Mouse (Mus musculus): Measurements from ENCODE around the gene Lrrc8a.

The Lrrc8a gene

DNA sequence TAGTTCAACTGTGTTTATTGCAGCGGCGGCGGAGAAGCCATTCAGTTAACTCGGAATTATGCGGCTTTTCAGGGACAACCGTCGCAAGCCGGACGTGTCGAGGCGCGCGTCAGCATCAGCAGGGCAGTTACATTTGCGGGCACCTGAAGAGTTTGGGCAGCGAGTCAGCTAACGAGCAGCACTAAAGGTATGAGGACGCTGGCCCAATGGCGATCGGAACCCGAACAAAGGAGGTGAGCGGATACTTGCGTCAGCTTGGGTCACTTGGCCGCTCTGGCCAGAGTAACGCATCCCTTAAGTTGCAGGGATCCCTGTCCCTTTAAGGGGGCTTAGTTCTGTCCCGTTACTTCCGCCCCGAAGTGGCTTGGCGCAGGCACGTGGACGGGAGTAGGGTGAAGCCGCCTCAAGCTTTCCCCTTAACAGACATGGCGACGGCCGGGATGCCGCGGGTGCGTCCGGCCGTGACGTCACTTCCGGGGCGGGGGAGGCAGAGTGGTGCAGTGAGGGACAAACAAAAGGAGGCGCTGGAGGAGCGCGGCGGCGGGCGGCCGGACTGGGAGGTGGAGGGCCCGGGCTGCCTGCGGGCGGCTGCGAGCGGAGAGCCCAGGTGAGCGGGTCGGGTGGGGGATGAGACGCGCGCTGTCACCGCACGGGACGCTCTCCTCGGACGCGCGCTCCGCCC lies at the start of gene Lrrc8a:
Lrrc8a (plus strand) TSS at position 517 of the 682 bp plus-strand sequence.
- ATAC-seq (ENCODE audit: low TSS enrichment): peak; percentile 94

DNA sequence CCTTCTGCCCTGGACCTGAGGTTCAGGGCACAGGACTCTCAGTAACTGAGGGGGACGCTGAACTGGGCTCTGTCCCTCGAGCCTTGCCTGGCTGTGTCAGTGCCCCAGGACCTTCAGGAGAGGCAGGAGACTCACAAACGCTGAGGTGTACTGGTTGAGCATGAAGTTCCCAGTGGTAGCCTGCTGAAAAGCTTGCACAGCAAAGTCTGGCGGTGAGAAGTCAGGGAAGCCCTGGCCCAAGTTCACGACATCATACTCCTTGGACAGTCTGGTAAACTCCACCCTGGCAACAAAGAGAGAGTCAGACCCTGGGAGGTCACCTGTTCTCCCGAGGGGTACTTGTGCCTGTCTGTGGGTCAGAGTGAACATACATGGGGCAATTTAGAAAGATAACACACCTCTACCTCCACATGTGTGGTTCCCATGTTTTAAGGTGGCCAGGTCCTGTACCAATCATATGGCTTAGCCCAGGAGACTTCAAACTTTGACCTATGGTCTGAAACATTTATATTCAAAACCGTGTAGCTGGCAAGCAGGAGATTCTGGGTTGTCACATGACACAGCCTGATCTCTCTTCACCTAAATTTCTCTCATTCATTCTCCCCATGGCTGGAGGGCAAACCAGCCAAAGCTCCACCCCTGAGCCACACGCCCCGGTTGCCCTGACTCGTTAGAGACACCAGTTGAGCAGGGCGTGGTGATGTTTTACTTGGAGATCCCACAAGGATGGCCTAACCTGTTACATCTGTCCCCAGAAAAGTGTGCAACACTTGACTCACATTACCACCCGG lies 45.5 kb upstream of the Lrrc8a start:
- no peak for ATAC-seq (ENCODE audit: low TSS enrichment)

DNA sequence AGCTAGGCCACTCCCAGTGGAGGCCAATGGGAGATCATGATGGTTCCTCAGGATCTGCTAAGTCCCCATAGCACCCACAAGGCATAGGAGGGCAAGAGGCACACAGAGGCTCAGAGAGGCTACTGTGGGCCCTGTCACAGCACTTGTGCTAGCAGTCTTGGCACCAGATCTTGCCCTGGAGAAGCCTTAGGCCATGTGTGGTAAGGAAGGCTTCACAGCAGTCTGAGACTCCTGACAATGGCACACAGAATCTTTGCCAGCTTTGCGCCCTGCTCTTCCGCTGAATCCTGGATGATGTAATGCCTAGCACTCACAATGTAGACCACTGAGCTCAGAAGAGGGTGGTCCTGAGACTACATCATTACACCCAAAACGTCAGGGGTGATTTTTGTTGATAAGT lies 42.9 kb upstream of the Lrrc8a start:
- no peak for ATAC-seq (ENCODE audit: low TSS enrichment)

DNA sequence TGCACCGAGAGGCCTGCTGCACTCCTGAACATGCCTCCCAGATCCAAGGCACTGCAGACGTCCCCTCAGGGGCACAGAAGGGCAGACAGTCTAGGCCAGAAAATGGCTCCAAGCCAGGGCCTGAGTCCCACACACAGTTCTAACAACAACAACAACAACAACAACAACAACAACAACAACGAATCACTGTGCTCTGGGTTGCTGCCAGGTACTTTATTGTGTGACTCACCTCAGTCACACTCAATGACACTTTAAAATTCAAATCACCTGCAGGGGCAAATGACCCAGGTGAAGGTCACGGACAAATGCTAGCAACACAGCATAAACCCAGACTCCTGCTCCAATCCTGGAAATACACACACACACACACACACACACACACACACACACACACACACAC lies 39.5 kb upstream of the Lrrc8a start:
- no peak for ATAC-seq (ENCODE audit: low TSS enrichment)

DNA sequence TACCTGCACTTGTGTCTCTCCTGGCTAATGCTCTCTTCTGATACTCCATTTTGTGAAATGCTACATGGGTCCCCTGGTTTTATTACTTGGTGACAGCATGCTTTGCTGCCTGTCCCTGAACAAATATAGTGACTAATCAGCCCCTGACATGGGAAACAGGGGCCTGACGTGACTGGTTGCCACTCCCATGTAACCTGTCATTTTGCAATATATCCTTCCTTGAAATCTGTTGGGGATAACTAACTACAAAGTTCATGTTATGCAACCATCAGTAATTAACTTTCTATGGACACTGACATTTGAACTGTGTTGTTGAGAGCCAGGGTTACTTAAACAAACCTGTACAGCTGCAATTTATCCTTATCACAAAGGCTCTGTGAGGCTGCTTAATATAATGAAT lies 37.5 kb upstream of the Lrrc8a start:
- no peak for ATAC-seq (ENCODE audit: low TSS enrichment)

DNA sequence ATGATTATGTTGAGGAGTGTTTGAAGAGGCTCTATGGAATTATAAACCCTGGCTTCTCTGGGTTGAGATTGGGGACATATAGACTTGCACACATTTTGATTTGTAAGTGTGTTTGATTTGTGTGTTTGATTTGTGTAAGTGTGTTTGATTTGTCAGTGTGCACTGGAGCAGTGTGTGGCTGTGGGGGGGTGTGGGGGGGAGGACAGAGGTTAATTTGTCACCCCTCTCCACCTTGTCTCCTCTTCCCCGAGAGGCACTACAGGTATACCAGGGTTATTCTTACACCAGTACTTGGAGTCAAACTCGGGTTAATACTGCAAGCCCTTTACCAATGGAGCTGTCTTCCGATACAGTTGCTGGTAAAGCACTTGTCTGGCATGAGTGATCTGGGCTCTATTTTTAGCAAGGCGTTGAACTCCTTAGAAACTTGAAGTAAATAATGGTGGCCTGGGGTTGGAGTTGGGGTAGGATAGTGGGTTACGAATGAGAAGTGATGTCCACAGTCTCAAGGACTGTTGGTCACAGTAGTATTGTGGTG lies 37.1 kb upstream of the Lrrc8a start:
- no peak for ATAC-seq (ENCODE audit: low TSS enrichment)

DNA sequence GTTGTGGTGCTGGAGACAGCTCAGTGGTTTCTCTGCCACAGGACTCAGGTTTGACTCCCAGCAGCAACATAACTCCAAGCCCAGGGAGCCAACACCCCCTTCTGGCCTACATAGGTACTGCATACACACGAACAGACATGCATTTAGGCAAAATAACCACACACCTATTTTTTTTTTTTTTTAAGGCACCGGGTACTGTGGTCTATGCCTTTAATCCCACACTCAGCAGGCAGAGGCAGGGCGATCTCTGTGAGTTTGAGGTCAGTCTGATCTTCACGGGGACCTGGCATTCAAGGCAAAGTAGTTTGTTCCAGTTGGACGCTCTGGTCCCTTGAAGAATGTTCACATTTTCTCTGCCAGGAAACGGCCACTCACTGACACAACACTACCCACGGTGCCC lies 34.1 kb upstream of the Lrrc8a start:
- ATAC-seq (ENCODE audit: low TSS enrichment): no peak

DNA sequence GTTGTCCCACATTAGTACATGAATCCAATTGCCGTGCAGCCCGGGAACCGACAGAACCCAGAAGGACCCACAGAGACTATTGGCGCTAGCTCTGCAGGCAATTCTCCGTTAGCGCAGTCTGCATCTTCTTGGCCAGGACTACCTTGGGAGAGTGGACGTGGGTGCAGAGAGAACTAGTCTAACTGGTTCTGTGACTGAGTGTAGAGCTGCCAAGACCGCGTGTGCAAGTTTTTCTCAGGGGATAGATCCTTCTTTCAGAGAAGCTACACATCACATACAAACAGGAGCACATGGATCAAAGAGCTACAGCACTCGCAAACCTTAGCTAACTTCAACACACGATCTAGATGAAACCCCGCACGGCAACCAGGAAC lies 32.3 kb upstream of the Lrrc8a start:
- peak; percentile 75 for ATAC-seq (ENCODE audit: low TSS enrichment)

DNA sequence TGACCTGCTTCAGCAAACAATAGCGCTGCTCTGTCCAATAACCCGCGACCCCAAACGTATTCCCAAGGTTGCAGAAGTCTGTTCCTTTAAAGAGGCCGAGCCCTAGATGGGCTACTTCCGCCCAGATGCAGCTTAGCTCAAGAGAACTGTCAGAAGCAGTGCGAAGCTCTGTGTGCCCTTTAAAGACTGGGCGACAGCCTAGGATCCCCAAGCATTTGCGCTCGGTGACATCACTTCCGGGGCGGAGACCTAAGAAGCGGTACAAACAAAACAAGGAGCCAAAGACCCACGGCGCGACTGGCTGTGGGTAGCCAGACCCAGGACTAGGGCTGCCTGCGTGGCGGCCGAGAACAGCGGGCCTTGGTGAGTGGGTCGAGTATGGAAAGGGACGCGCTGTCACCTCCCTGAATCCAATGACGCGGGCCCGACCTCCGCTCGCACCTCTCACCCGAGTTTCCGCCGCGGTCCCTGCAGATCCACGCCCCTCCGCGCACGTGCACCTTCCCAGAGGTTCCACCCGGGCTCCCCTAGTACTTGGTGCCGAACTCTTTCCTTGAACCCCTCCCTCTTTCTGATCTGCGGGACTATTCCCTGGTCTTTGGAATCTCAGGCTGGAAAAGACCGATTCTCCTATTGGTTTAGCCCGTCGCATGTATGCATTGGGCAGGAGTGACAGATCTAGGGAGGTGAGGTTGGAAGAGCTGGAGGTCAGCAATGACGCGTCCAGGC lies 31.7 kb upstream of the Lrrc8a start, which contains the start of gene Kyat1:
Kyat1 (minus strand) TSS at position 219 of the 729 bp plus-strand sequence.
- peak; percentile 99 for ATAC-seq (ENCODE audit: low TSS enrichment)

DNA sequence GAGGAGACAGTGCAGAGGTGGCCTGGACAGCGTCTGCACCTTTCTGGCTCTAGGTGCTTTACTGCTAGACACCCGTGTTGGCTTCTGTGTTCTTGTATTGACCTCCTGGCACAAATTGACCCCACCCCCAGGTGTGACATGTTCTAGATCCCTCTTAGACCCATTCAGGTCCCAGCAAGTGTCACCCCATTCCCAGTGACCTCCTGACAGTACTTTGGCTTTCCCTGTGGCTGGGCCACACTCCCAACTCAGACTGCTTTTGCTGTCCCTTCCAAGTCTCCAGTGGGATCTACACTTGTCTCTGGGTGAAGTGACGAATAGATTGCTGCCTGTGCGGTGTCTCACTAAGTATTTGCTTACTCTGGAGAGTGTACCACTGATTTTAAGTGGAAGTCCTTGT lies 30.1 kb upstream of the Lrrc8a start:
- ATAC-seq (ENCODE audit: low TSS enrichment): no peak

DNA sequence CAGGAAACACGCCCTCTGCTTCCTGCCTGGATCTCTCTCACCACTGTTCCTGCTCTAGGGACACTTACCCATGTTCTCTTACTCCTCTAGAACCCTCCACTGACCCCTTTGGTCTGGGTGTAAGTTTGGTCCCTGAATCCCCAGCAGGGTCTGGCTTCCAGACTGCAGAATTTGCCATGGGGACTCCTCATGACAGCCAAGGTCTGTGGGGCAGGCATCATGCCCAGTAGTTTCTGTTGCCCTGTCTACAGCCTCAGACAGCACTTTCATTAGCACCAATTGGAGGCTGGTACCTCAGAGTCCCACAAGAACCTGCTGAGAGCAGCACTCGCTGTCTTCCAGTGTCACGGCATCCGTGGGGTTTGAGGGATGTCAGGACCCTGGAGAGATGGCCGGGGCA lies 29.6 kb upstream of the Lrrc8a start:
- no peak for ATAC-seq (ENCODE audit: low TSS enrichment)

DNA sequence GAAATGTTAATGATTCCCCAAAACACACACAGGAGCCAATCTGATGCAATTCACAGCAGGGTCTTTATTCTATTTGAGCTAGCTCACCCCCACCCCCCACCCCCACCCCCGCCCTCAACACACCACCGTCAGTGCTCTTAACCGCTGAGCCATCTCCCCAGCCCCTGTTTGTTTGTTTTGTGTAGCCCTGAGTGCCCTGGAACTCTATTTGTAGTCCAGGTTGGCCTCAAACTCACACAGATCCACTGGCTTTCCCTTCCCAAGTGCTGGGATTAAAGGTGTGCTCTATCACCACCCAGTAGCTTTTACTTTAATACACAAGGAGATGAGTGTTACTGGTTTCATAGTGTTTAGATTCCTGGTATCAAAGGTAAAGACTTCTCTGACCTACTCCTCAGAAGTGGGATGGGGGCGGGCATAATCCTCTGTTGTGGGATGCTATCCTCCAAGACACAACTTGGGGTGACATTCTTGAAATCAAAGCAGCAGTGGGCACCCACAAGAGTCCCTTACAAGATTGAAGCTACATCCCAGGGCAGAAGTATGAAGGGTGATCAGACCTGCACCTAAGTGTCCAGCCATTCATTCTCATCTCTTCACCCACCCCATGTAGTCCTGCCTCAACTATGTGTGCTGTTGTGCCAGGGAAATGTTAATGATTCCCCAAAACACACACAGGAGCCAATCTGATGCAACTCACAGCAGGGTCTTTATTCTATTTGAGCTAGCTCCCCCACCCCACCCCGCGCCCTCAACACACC lies 25.9 kb upstream of the Lrrc8a start:
- ATAC-seq (ENCODE audit: low TSS enrichment): no peak

DNA sequence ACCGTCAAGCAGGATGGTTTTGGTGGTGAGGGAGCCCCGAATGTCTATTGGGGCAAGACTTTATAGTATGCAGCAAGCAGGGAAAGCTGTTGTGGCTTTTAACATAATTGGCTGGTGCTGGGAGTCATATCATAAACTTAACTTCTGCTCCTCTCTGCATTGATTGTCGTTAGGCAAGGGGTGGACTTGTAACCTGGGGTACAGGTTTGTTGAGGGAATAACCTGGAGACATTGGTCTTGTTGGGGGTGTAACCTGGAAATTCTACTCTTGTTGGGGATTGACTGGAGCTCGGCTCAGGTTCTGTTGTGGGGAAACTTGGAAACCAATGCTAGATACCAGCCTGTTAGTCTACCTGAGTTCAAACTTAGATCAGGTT lies 25.4 kb upstream of the Lrrc8a start:
- ATAC-seq (ENCODE audit: low TSS enrichment): no peak

DNA sequence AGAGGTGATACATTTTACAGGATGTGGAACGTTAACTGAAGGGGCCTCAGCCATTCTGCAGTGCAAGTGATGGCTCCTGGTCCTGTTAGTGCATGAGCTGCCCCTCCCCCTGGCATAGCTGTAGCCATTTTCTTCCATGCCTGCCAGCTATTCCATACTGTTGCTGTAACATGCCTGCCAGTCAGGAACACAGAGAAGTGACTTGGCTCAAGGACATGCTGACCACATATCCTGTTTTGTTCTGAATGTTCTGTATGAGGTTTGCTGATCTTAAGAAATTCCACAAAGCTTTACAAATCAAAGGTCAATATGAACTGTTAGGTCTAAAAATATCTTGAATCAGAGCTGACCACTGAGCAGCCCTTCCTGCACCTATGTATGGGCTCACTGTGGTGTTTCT lies 24.6 kb upstream of the Lrrc8a start:
- no peak for ATAC-seq (ENCODE audit: low TSS enrichment)

DNA sequence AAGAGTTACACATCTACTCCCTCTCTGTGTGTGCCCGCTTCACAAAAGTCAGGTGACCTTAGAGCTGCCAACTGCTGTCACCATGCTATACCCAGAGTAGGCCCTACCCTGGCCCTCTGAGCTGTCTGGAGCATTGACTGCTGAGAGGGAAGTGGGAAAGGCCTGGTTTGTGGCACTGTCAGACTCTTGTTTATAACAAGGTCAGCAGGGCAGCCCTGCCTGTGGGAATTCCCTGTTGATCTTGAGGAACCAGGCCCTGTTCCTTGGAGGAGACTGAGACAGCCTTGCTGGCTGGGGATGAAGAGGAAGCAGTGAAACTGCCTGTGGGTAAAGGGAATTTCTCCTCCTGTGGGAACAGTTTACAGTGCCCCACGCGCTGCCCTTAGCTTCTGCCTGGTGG lies 22.8 kb upstream of the Lrrc8a start:
- ATAC-seq (ENCODE audit: low TSS enrichment): no peak

DNA sequence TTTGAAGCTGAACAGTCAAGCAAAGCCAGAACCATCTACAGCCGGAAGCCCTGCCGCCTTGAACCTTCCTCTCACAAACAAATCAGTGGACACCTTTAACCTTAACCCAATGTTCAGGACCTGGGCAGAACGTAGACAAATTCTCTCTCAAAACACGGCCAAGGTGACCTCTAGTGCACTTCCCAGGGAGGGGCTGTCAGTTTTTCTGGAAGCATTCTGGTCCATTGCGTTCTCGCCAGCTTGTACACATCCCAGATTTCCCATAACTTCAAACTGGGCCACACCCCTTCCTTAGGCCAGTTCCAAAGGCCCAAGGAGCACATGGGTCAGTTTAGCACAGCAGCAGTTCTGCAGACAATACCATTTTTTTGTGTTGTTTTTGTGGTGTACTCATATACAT lies 22.0 kb upstream of the Lrrc8a start:
- no peak for ATAC-seq (ENCODE audit: low TSS enrichment)

DNA sequence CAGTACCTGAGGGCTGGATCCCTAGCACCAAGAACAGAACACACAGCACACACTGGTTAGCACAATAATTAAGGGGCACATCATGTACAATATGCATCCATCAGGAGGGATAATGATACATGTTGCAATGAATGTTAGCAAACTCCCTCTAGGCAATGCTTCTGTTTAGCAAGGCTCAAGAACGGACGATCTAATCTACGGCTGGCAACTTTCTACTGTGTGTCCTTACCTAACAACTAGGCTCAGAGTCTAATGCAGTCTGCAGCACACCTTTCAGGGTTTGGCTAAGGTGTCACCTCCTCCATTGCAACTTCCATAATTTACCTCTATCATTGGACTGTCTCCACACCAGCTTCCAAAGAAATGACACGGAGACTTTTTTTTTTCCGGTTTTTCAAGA lies 21.2 kb upstream of the Lrrc8a start:
- no peak for ATAC-seq (ENCODE audit: low TSS enrichment)

DNA sequence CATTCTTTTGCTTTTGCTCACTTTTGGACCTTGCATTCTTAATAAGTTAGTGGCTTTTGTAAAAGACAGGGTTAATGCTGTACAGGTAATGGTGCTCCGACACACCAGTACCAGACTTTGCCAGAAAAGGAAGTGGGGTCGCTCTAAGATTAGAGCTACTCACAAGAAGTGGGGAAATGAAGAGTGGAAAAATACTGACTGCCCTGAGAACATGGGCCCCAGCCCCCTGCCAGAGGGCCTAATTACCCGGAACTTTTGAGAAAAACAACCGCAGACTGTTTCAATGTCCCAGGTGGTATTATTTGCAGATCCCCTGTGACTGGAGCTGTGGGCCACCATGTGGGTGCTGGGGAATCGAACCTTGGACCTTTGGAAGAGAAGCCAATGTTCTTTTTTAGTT lies 1.9 kb upstream of the Lrrc8a start:
- ATAC-seq (ENCODE audit: low TSS enrichment): no peak

DNA sequence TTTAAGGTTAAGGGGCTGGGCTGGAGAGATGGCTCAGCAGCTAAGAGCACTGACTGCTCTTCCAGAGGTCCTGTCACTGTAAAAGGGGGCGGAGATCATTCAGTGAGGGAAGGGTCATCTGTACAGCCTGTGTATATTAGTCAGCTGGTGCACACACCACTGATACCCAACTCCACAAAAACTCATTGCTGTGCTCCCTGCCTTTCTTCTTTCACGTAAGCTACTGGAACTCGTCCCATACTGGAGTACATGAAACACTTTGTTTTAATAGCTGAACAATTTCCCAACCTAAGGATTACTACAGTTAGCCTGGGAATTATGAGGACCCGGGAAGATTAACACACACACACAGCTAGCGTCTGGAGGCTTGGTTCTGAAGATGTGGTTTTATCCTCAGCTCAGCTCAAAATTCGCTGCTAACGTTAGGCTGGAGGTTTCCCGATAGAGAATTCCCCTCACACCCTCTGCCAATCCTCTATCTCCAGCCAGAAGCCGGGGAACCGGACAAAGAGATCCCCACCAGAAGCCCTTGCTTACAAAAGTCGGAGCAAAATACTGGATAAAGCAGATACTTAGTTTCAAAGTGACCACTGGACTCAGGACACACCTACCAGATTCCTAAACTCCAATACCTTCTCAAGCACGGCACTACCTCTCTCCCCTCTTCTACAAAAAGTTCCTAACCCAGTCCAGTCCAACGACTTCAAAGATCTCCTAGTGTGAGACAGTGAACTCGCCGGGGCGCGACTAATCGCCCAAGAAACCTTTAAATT lies 903 bp upstream of the Lrrc8a start:
- no peak for ATAC-seq (ENCODE audit: low TSS enrichment)

DNA sequence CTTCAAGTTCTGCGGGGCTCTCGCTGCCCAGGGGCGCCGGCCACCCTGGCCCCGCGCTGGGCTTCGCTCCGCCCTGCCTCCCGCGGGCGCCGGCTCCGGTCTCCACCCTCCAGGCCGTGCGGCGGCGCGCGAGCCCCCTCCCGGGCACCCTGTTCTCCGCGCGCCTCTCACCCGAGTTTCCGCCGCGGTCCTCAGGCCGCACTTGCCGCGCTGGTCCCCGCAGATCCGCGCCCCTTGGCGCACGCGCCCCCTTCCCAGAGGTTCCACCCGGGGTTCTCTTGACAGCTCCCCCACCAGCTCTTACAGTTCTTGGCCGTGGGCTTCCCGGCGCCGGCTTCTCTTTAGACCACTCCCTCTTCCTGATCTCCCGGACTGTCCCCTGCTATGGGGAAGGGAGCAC lies 366 bp downstream of the Lrrc8a start:
- peak; percentile 49 for ATAC-seq (ENCODE audit: low TSS enrichment)

DNA sequence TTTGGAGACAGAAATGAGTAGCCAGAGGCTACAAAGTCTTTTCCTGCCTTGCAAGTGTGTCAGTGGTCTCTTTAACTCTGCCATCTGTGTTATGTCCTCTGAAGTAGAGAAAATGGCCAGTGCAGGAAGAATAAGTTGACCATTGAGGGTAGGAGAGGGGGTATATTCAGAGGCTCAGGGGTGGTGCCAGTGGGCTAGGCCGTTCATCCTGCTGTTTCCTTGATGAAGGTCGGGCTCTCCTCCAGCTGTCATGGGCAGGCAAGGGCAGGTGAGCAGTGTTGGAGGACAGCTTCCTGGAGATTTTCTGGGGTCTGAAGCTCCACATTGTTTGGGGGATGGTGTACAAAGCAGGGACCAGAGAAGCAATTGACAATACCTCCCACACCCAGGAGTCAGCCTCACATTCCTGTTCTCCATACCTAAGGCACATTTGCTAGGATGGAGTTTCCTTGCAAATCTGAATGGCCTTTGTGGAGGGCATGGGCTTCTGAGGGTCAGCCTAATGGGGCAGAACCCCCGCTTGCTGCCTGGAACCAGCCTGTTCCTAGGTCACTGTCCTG lies 1.5 kb downstream of the Lrrc8a start:
- no peak for ATAC-seq (ENCODE audit: low TSS enrichment)

All from frontal cortex, adult (tissue).